Mouse (Mus musculus) kidney, adult 2 months (tissue): ENCODE results near the gene Spata31d1b.

Experiments
- CTCF ChIP-seq: fragments of 200-500 bp; conservative IDR thresholded peaks from 2 replicates; pipeline ENCODE4 v1.5.1; 2011; ENCODE audit warnings: low read depth, mild to moderate bottlenecking, control low read depth, low read length, moderate library complexity, mixed read lengths; ENCODE audit not compliant: insufficient read depth, insufficient read length
- POLR2A ChIP-seq: fragments of 200-500 bp; IDR thresholded peaks from one replicate; pipeline ENCODE4 v1.6.1; 2011; ENCODE audit warnings: low read depth, low read length, control low read depth

GRCm38 (mm10) chr13:59741697-59742096 is 29.6 kb downstream of the Spata31d1b start:
- no peak for TF ChIP-seq POLR2A
- no peak; the same call in 1 of the 2 replicates for TF ChIP-seq CTCF
